Mouse (Mus musculus): ENCODE data around the gene Rtl9. TPM values are rescaled to one million over a fixed set of nuclear protein-coding genes. Genes with fewer than 3 reads are reported as not detected.

The Rtl9 gene
- polyA plus RNA-seq, 1 experiment from 2014 or later: 0.29 TPM

GRCm38 (mm10) chrX:143080458-143081336, 18.7 kb upstream of the Rtl9 start:
- 19% methylated on average over 22 of the region's 23 CpGs for WGBS
- peak overlapping the region; percentile 53; the same call in 1 of the 2 replicates for H3K27ac ChIP-seq
- ATAC-seq (ENCODE audit: insufficient number of reproducible peaks, insufficient read depth, low FRiP score, low TSS enrichment, low read depth): peak; percentile 88
- no peaks in the 10 kb centered on the region for H3K4me1 ChIP-seq (replicated peaks)
- H3K27me3 ChIP-seq: peaks cover 67% of the 10 kb centered on the region
- H3K9ac ChIP-seq (replicated peaks): peak overlapping the region; percentile 27; the same call in 1 of the 2 replicates
- peak overlapping the region; percentile 32 for H3K4me3 ChIP-seq (replicated peaks)
- H3K36me3 ChIP-seq: no peaks in the 10 kb centered on the region
- peak overlapping the region; percentile 60 for H3K4me2 ChIP-seq
- no peaks in the 10 kb centered on the region for H3K9me3 ChIP-seq

GRCm38 (mm10) chrX:143082732-143083131, 16.7 kb upstream of the Rtl9 start:
- Histone ChIP-seq H3K36me3 (no peaks in the 10 kb centered on the region), H3K27me3 (peaks cover 79% of the 10 kb centered on the region), H3K9me3 (no peaks in the 10 kb centered on the region), H3K4me2 (no peak overlapping the region), H3K4me3 (replicated peaks) (no peak overlapping the region), H3K4me1 (replicated peaks) (no peaks in the 10 kb centered on the region), H3K27ac (no peak overlapping the region), H3K9ac (replicated peaks) (no peak overlapping the region)
- 55% methylated on average over 1 of the region's 1 CpGs for WGBS
- ATAC-seq (ENCODE audit: insufficient number of reproducible peaks, insufficient read depth, low FRiP score, low TSS enrichment, low read depth): no peak

- H3K4me2 ChIP-seq: no peak overlapping the region
- WGBS: 68% methylated on average over 7 of the region's 7 CpGs
- ATAC-seq (ENCODE audit: insufficient number of reproducible peaks, insufficient read depth, low FRiP score, low TSS enrichment, low read depth): no peak
- H3K4me3 ChIP-seq (replicated peaks): no peak overlapping the region
- peaks cover 64% of the 10 kb centered on the region for H3K27me3 ChIP-seq
- H3K9me3 ChIP-seq: no peaks in the 10 kb centered on the region
- H3K36me3 ChIP-seq: no peaks in the 10 kb centered on the region
- no peak overlapping the region for H3K27ac ChIP-seq
- H3K4me1 ChIP-seq (replicated peaks): no peaks in the 10 kb centered on the region
- H3K9ac ChIP-seq (replicated peaks): no peak overlapping the region
Measured at GRCm38 (mm10) chrX:143088225-143088624, 11.2 kb upstream of the Rtl9 start.

- no peak overlapping the region for H3K9ac ChIP-seq (replicated peaks)
- no peaks in the 10 kb centered on the region for H3K4me1 ChIP-seq (replicated peaks)
- H3K4me2 ChIP-seq: no peak overlapping the region
- no peaks in the 10 kb centered on the region for H3K9me3 ChIP-seq
- peak overlapping the region; percentile 50 for H3K27ac ChIP-seq
- 50% methylated on average over 6 of the region's 6 CpGs for WGBS
- H3K36me3 ChIP-seq: no peaks in the 10 kb centered on the region
- H3K27me3 ChIP-seq: peaks cover 55% of the 10 kb centered on the region
- no peak for ATAC-seq (ENCODE audit: insufficient number of reproducible peaks, insufficient read depth, low FRiP score, low TSS enrichment, low read depth)
- H3K4me3 ChIP-seq (replicated peaks): no peak overlapping the region
Measured at GRCm38 (mm10) chrX:143090904-143091588, 8.3 kb upstream of the Rtl9 start.

GRCm38 (mm10) chrX:143097551-143097950, 1.8 kb upstream of the Rtl9 start:
- Histone ChIP-seq H3K4me3 (replicated peaks) (no peak overlapping the region), H3K9me3 (no peaks in the 10 kb centered on the region), H3K4me2 (no peak overlapping the region), H3K36me3 (no peaks in the 10 kb centered on the region), H3K27me3 (peaks cover 31% of the 10 kb centered on the region), H3K4me1 (replicated peaks) (no peaks in the 10 kb centered on the region), H3K27ac (no peak overlapping the region), H3K9ac (replicated peaks) (no peak overlapping the region)
- ATAC-seq (ENCODE audit: insufficient number of reproducible peaks, insufficient read depth, low FRiP score, low TSS enrichment, low read depth): no peak
- 69% methylated on average over 6 of the region's 6 CpGs for WGBS

GRCm38 (mm10) chrX:143103146-143103545, 3.8 kb downstream of the Rtl9 start:
- Histone ChIP-seq H3K9ac (replicated peaks) (no peak overlapping the region), H3K27ac (no peak overlapping the region), H3K4me1 (replicated peaks) (no peaks in the 10 kb centered on the region), H3K27me3 (peaks cover 8% of the 10 kb centered on the region; the same call in 1 of the 2 replicates), H3K4me3 (replicated peaks) (no peak overlapping the region), H3K9me3 (no peaks in the 10 kb centered on the region), H3K4me2 (no peak overlapping the region), H3K36me3 (no peaks in the 10 kb centered on the region)
- no peak for ATAC-seq (ENCODE audit: insufficient number of reproducible peaks, insufficient read depth, low FRiP score, low TSS enrichment, low read depth)
- 91% methylated on average over 5 of the region's 5 CpGs for WGBS

GRCm38 (mm10) chrX:143105866-143106265, 6.5 kb downstream of the Rtl9 start:
- H3K27me3 ChIP-seq: no peaks in the 10 kb centered on the region; the same call in 1 of the 2 replicates
- H3K4me1 ChIP-seq (replicated peaks): no peaks in the 10 kb centered on the region
- H3K36me3 ChIP-seq: no peaks in the 10 kb centered on the region
- WGBS: 86% methylated on average over 1 of the region's 1 CpGs
- no peak for ATAC-seq (ENCODE audit: insufficient number of reproducible peaks, insufficient read depth, low FRiP score, low TSS enrichment, low read depth)
- no peak overlapping the region for H3K4me2 ChIP-seq
- no peak overlapping the region for H3K4me3 ChIP-seq (replicated peaks)
- no peak overlapping the region for H3K9ac ChIP-seq (replicated peaks)
- no peaks in the 10 kb centered on the region for H3K9me3 ChIP-seq
- H3K27ac ChIP-seq: no peak overlapping the region

GRCm38 (mm10) chrX:143112546-143112945, 13.2 kb downstream of the Rtl9 start:
- Histone ChIP-seq H3K9me3 (no peaks in the 10 kb centered on the region), H3K4me3 (replicated peaks) (no peak overlapping the region), H3K4me2 (no peak overlapping the region), H3K36me3 (no peaks in the 10 kb centered on the region), H3K27ac (no peak overlapping the region), H3K9ac (replicated peaks) (no peak overlapping the region), H3K4me1 (replicated peaks) (no peaks in the 10 kb centered on the region), H3K27me3 (no peaks in the 10 kb centered on the region)
- ATAC-seq (ENCODE audit: insufficient number of reproducible peaks, insufficient read depth, low FRiP score, low TSS enrichment, low read depth): no peak

Other genes with a start within 250 kb of the Rtl9 start
- 16.5 and 17.0 TPM in 2 replicates for gene Ammecr1, start 132.9 kb upstream of the Rtl9 start, polyA plus RNA-seq (2016; fragmentation: Nextera tagmentation; extraction: Ambion mirVana)